Mouse (Mus musculus) limb, embryonic 15.5 days (tissue): ENCODE results near the gene Atp1b1. TPM values are rescaled to one million over a fixed set of nuclear protein-coding genes. Genes with fewer than 3 reads are reported as not detected.
A peak's percentile ranks its signal among the peaks of the same experiment; 100 is the strongest.

Source experiments
- ATAC-seq: fragments of 200-750 bp; cut with Nextera tagmentation; 2 replicates; pipeline ENCODE4 v1.8.0; 2017; ENCODE audit warnings: low read depth, moderate TSS enrichment; ENCODE audit not compliant: insufficient number of reproducible peaks, low FRiP score, low TSS enrichment
- H3K27ac ChIP-seq: fragments of 300-500 bp; sonication (generic); 2 replicates; pipeline ENCODE4 v1.5.1; 2015; ENCODE audit warnings: moderate library complexity, mild to moderate bottlenecking, inconsistent platforms
- H3K27me3 ChIP-seq: fragments of 300-500 bp; sonication (generic); 2 replicates; pipeline ENCODE4 v1.6.1; 2015; ENCODE audit warnings: inconsistent platforms
- H3K36me3 ChIP-seq: fragments of 300-500 bp; sonication (generic); 2 replicates; pipeline ENCODE4 v1.6.1; 2015; ENCODE audit warnings: inconsistent platforms
- H3K4me1 ChIP-seq: fragments of 300-500 bp; sonication (generic); 2 replicates; pipeline ENCODE4 v1.6.1; 2015; ENCODE audit warnings: inconsistent platforms
- H3K4me2 ChIP-seq: fragments of 300-500 bp; sonication (generic); 2 replicates; pipeline ENCODE4 v1.6.1; 2015; ENCODE audit warnings: mild to moderate bottlenecking, inconsistent platforms
- H3K4me3 ChIP-seq: fragments of 300-500 bp; sonication (generic); 2 replicates; pipeline ENCODE4 v1.5.1; 2015; ENCODE audit warnings: mild to moderate bottlenecking, inconsistent platforms
- H3K9ac ChIP-seq: fragments of 300-500 bp; sonication (generic); 2 replicates; pipeline ENCODE4 v1.6.1; 2015; ENCODE audit warnings: inconsistent platforms
- H3K9me3 ChIP-seq: fragments of 300-500 bp; sonication (generic); 2 replicates; pipeline ENCODE4 v1.6.1; 2016; ENCODE audit warnings: inconsistent platforms
- WGBS: fragments of 180-500 bp; shearing (Covaris S2); methylation state at CpG from one replicate; pipeline ENCODE4 v1.1.7; 2015; 5-methylcytosine and 5-hydroxymethylcytosine counted together
- polyA plus RNA-seq: library from polyadenylated mRNA; unstranded; fragments of >200 nt; fragmentation: Nextera tagmentation; extraction: Ambion mirVana; gene quantifications from 2 replicates; pipeline ENCODE4 v1.2.1, GENCODE M21; 2015

Gene Atp1b1
- polyA plus RNA-seq, 1 experiment from 2014 or later, result 23.6 TPM

- 71% methylated on average over 13 of the region's 13 CpGs for WGBS
- ATAC-seq, result no peak
- H3K9ac ChIP-seq, result no peak overlapping the region
- H3K27ac ChIP-seq, result no peak overlapping the region
- H3K27me3 ChIP-seq, result peaks cover 44% of the 10 kb centered on the region
- no peaks in the 10 kb centered on the region for H3K9me3 ChIP-seq
- no peak overlapping the region for H3K4me2 ChIP-seq
- H3K36me3 ChIP-seq, result no peaks in the 10 kb centered on the region
- no peak overlapping the region for H3K4me3 ChIP-seq
- peaks cover 27% of the 10 kb centered on the region for H3K4me1 ChIP-seq
Measured at GRCm38 (mm10) chr1:164460921-164461697, 3.0 kb upstream of the Atp1b1 start.

GRCm38 (mm10) chr1:164459127-164459905 lies 1.2 kb upstream of the Atp1b1 start:
- Histone ChIP-seq H3K9me3 (no peaks in the 10 kb centered on the region), H3K4me2 (no peak overlapping the region), H3K9ac (no peak overlapping the region), H3K27ac (no peak overlapping the region), H3K36me3 (no peaks in the 10 kb centered on the region), H3K4me1 (peaks cover 32% of the 10 kb centered on the region), H3K4me3 (no peak overlapping the region), H3K27me3 (peaks cover 56% of the 10 kb centered on the region)
- 51% methylated on average over 12 of the region's 12 CpGs for WGBS
- no peak for ATAC-seq

- Histone ChIP-seq H3K9ac (no peak overlapping the region), H3K27ac (no peak overlapping the region), H3K4me3 (peak overlapping the region; percentile 67), H3K36me3 (no peaks in the 10 kb centered on the region), H3K9me3 (no peaks in the 10 kb centered on the region), H3K4me2 (peak overlapping the region; percentile 90), H3K27me3 (peaks cover 56% of the 10 kb centered on the region), H3K4me1 (peaks cover 32% of the 10 kb centered on the region)
- ATAC-seq, result peak; percentile 38; the same call in 1 of the 2 replicates
- 4% methylated on average over 22 of the region's 22 CpGs for WGBS
Measured at GRCm38 (mm10) chr1:164458621-164459051, 481 bp upstream of the Atp1b1 start.

GRCm38 (mm10) chr1:164457531-164458244 lies 467 bp downstream of the Atp1b1 start:
- Histone ChIP-seq H3K27me3 (peaks cover 56% of the 10 kb centered on the region), H3K9me3 (no peaks in the 10 kb centered on the region), H3K4me3 (peak overlapping the region; percentile 67), H3K4me1 (peaks cover 32% of the 10 kb centered on the region), H3K9ac (peak overlapping the region; percentile 65), H3K27ac (peak overlapping the region; percentile 61; the same call in 1 of the 2 replicates), H3K4me2 (peak overlapping the region; percentile 90), H3K36me3 (no peaks in the 10 kb centered on the region)
- peak; percentile 79 for ATAC-seq
- WGBS, result under 1% methylated on average over 56 of the region's 76 CpGs

- H3K9ac ChIP-seq, result no peak overlapping the region
- WGBS, result 10% methylated on average over 8 of the region's 8 CpGs
Measured at GRCm38 (mm10) chr1:164456731-164457130, 1.4 kb downstream of the Atp1b1 start.

GRCm38 (mm10) chr1:164456065-164456464 lies 2.1 kb downstream of the Atp1b1 start:
- ATAC-seq, result no peak
- no peak overlapping the region for H3K4me3 ChIP-seq
- H3K9me3 ChIP-seq, result no peaks in the 10 kb centered on the region
- H3K4me1 ChIP-seq, result peaks cover 29% of the 10 kb centered on the region
- WGBS, result 28% methylated on average over 6 of the region's 6 CpGs
- no peaks in the 10 kb centered on the region for H3K36me3 ChIP-seq
- no peak overlapping the region for H3K27ac ChIP-seq
- H3K9ac ChIP-seq, result no peak overlapping the region
- peaks cover 53% of the 10 kb centered on the region for H3K27me3 ChIP-seq
- H3K4me2 ChIP-seq, result no peak overlapping the region

More at GRCm38 (mm10) chr1:164456731-164457130, 1.4 kb downstream of the Atp1b1 start:
- Histone ChIP-seq H3K4me3 (peak overlapping the region; percentile 67), H3K36me3 (no peaks in the 10 kb centered on the region), H3K4me1 (peaks cover 30% of the 10 kb centered on the region), H3K4me2 (peak overlapping the region; percentile 90), H3K9me3 (no peaks in the 10 kb centered on the region), H3K27ac (no peak overlapping the region), H3K27me3 (peaks cover 56% of the 10 kb centered on the region)
- ATAC-seq, result no peak

GRCm38 (mm10) chr1:164455614-164456013 lies 2.5 kb downstream of the Atp1b1 start:
- no peak overlapping the region for H3K4me2 ChIP-seq
- peaks cover 51% of the 10 kb centered on the region for H3K27me3 ChIP-seq
- H3K9ac ChIP-seq, result no peak overlapping the region
- H3K36me3 ChIP-seq, result no peaks in the 10 kb centered on the region
- H3K9me3 ChIP-seq, result no peaks in the 10 kb centered on the region
- H3K4me1 ChIP-seq, result peaks cover 29% of the 10 kb centered on the region
- no peak overlapping the region for H3K27ac ChIP-seq
- 57% methylated on average over 7 of the region's 7 CpGs for WGBS
- no peak overlapping the region for H3K4me3 ChIP-seq
- ATAC-seq, result no peak

GRCm38 (mm10) chr1:164454747-164455400 lies 3.3 kb downstream of the Atp1b1 start:
- H3K27ac ChIP-seq, result no peak overlapping the region

GRCm38 (mm10) chr1:164453739-164454138 lies 4.4 kb downstream of the Atp1b1 start:
- Histone ChIP-seq H3K27ac (no peak overlapping the region), H3K36me3 (no peaks in the 10 kb centered on the region), H3K4me2 (no peak overlapping the region), H3K4me1 (peaks cover 28% of the 10 kb centered on the region), H3K4me3 (no peak overlapping the region), H3K9ac (no peak overlapping the region), H3K27me3 (peaks cover 35% of the 10 kb centered on the region), H3K9me3 (no peaks in the 10 kb centered on the region)
- ATAC-seq, result no peak
- WGBS, result 79% methylated on average over 5 of the region's 5 CpGs

More at GRCm38 (mm10) chr1:164454747-164455400, 3.3 kb downstream of the Atp1b1 start:
- Histone ChIP-seq H3K4me2 (peak overlapping the region; percentile 25), H3K36me3 (no peaks in the 10 kb centered on the region), H3K9ac (no peak overlapping the region), H3K27me3 (peaks cover 46% of the 10 kb centered on the region), H3K4me3 (peak overlapping the region; percentile 12), H3K4me1 (peaks cover 29% of the 10 kb centered on the region), H3K9me3 (no peaks in the 10 kb centered on the region)
- ATAC-seq, result no peak
- WGBS, result 32% methylated on average over 14 of the region's 14 CpGs

GRCm38 (mm10) chr1:164453146-164453545 lies 5.0 kb downstream of the Atp1b1 start:
- Histone ChIP-seq H3K9ac (no peak overlapping the region), H3K27ac (no peak overlapping the region), H3K4me1 (peaks cover 22% of the 10 kb centered on the region), H3K4me2 (no peak overlapping the region), H3K27me3 (peaks cover 29% of the 10 kb centered on the region), H3K4me3 (no peak overlapping the region), H3K9me3 (no peaks in the 10 kb centered on the region), H3K36me3 (no peaks in the 10 kb centered on the region)
- WGBS, result 86% methylated on average over 8 of the region's 8 CpGs
- no peak for ATAC-seq

GRCm38 (mm10) chr1:164452580-164452979 lies 5.6 kb downstream of the Atp1b1 start:
- 77% methylated on average over 6 of the region's 6 CpGs for WGBS
- Histone ChIP-seq H3K4me3 (no peak overlapping the region), H3K4me2 (no peak overlapping the region), H3K27me3 (peaks cover 26% of the 10 kb centered on the region), H3K4me1 (peaks cover 18% of the 10 kb centered on the region), H3K27ac (no peak overlapping the region), H3K9me3 (no peaks in the 10 kb centered on the region), H3K9ac (no peak overlapping the region), H3K36me3 (no peaks in the 10 kb centered on the region)
- ATAC-seq, result no peak
